Mouse (Mus musculus): Measurements from ENCODE around the gene Cdk14.
A peak's percentile ranks its signal among the peaks of the same experiment; 100 is the strongest.
"Not testable (repeated sequence)": the region's sequence is repeated elsewhere in the genome, so short reads cannot be mapped to it uniquely, and the experiment has no call there.

The Cdk14 gene

GRCm38 (mm10) chr5:5365285-5366076 is 54.6 kb downstream of the Cdk14 start:
- DNase-seq = peak; percentile 28 to 35

GRCm38 (mm10) chr5:5361684-5362083 is 58.4 kb downstream of the Cdk14 start:
- no peak for DNase-seq

GRCm38 (mm10) chr5:5360338-5360737 is 59.8 kb downstream of the Cdk14 start:
- no peak for DNase-seq

GRCm38 (mm10) chr5:5359915-5360314 is 60.2 kb downstream of the Cdk14 start:
- peak; percentile 40 to 72 for DNase-seq

GRCm38 (mm10) chr5:5359370-5359769 is 60.7 kb downstream of the Cdk14 start:
- DNase-seq = no peak

- DNase-seq = no peak
These were observed 61.9 kb downstream of the Cdk14 start for GRCm38 (mm10) chr5:5358019-5358717.

- no peak for DNase-seq
These were observed 65.3 kb downstream of the Cdk14 start for GRCm38 (mm10) chr5:5354684-5355368.

GRCm38 (mm10) chr5:5353946-5354345 is 66.2 kb downstream of the Cdk14 start:
- no peak for DNase-seq

GRCm38 (mm10) chr5:5344646-5345045 is 75.5 kb downstream of the Cdk14 start:
- peak in 1 of 2 experiments; percentile 54 for DNase-seq

- DNase-seq = no peak
These were observed 76.4 kb downstream of the Cdk14 start for GRCm38 (mm10) chr5:5343741-5344140.

GRCm38 (mm10) chr5:5343267-5343666 is 76.8 kb downstream of the Cdk14 start:
- peak; percentile 32 to 55 for DNase-seq

GRCm38 (mm10) chr5:5342410-5343137 is 77.5 kb downstream of the Cdk14 start:
- peak; percentile 79 to 87 for DNase-seq

GRCm38 (mm10) chr5:5341611-5342010 is 78.5 kb downstream of the Cdk14 start:
- no peak for DNase-seq

GRCm38 (mm10) chr5:5333916-5334315 is 86.2 kb downstream of the Cdk14 start:
- no peak for DNase-seq

- no peak for DNase-seq
These were observed 89.1 kb downstream of the Cdk14 start for GRCm38 (mm10) chr5:5330926-5331460.

GRCm38 (mm10) chr5:5329018-5329417 is 91.1 kb downstream of the Cdk14 start:
- DNase-seq = not testable (repeated sequence)

- peak; percentile 37 to 45 for DNase-seq
These were observed 93.4 kb downstream of the Cdk14 start for GRCm38 (mm10) chr5:5326716-5327115.

- no peak for DNase-seq
These were observed 97.4 kb downstream of the Cdk14 start for GRCm38 (mm10) chr5:5322699-5323098.

- DNase-seq = peak; percentile 66 to 75
These were observed 99.5 kb downstream of the Cdk14 start for GRCm38 (mm10) chr5:5320506-5321181.

- peak; percentile 54 to 63 for DNase-seq
These were observed 100.1 kb downstream of the Cdk14 start for GRCm38 (mm10) chr5:5319824-5320505.

- DNase-seq = no peak
These were observed 105.8 kb downstream of the Cdk14 start for GRCm38 (mm10) chr5:5314270-5314669.
